Mouse (Mus musculus) olfactory bulb, adult 2 months (tissue): ENCODE measurements around the gene Fam221b.

ENCODE experiments used
- CTCF ChIP-seq: fragments of 200-500 bp; IDR thresholded peaks from 2 replicates; pipeline ENCODE4 v1.5.1; 2012; ENCODE audit warnings: low read depth, mild to moderate bottlenecking, low read length, moderate library complexity; ENCODE audit not compliant: insufficient read depth
- POLR2A ChIP-seq: fragments of 200-500 bp; IDR thresholded peaks from 2 replicates; pipeline ENCODE4 v1.6.1; 2012; ENCODE audit warnings: mild to moderate bottlenecking, low read depth, low read length, moderate library complexity; ENCODE audit not compliant: insufficient read depth

DNA sequence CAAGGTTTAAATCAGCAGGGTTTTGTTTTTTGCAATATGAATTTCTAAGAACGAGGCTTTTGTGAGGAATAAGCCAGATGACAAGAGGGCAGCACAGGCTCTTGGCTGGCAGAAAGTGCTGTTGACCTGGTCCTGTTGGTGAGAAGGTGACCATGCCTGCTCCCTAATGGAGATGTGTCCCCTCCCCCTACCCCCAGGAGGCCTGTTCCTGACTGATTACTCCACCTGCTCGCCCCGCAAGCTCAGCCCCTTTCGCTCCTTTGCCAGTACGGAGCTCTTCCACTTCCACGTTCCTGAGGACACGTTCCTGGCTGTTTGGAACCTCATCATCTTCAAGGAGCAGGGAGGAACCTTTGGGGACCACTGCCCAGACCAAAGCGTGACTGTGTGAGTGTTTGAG, 4.8 kb upstream of the Fam221b start:
- TF ChIP-seq CTCF (no peak), POLR2A (no peak)
